Mouse (Mus musculus) naive thymus-derived CD4-positive, alpha-beta T cell, adult 2 months (primary cell): ENCODE measurements around the gene Gm29106.
"Not testable (repeated sequence)": the region's sequence is repeated elsewhere in the genome, so short reads cannot be mapped to it uniquely, and the experiment has no call there.

Experiments
- DNase-seq: peaks from one replicate; pipeline ENCODE4 v3.0.0-alpha.2; 2011; ENCODE audit warnings: low read depth

Gm29106 gene

DNA sequence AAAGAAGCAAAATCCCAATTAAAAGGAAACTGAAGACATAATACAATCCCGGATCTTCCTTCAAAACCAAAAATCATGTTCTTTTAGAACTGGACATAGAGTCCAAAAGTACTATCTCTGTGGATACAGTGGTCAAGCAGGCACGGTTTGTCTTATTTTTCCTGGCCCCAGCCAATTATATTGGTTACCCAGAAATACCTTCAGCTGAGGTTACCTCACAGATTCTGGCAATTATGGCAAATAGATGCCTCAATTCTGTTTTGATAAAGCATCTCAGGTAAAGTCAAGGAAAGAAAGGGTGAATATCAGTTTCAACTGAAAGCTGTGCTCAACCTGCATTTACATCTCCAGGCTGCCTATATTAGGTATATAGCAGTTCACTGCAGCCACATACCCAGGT lies at the start of gene Gm29106:
TSS of gene Gm29106 (plus strand) at position 301 of the 400 bp plus-strand sequence.
- DNase-seq, result not testable (repeated sequence)

DNA sequence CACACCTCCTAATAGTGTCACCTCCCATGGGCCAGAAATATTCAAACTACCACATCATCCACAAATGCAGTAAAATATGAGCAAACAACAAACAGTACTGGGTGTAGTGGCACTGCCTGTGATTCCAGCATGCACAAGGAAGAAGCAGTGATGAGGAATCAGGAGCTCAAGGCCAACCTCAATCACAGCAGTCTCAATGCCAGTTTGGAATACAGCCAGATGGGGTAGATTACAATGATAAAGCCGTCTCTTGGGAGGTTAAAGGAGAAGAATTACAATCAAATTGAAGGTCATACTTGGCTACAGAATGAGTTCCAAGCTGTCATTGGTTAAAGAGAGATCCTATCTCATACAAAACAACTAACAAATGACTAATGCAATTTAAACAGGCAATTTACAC lies 52.2 kb downstream of the Gm29106 start:
- DNase-seq, result no peak

DNA sequence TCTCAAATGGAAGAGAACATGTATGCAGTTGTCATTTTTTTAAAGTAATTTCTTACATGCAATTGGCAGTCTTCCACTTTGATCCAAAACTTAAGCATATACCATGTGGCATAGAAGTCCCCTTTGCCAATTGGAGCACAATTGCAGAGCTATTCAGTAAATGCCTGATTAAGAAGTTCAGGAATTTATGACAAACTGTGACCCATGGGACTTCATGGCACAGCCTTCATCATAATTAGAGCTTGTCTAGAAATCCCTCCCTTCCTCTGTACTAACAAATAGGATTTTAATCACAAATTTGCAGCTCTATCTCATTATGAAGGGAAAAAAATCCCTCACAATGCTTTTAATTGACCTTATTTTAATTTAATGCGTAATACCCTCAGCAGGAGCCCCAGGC lies 59.7 kb downstream of the Gm29106 start:
- DNase-seq, result no peak
